In genomic region chr7:105769959-105770358, GRCm38 (mm10) we compare ENCODE assay signal across 22 mouse cellular contexts. TPM values are rescaled to one million over a fixed set of nuclear protein-coding genes. Genes with fewer than 3 reads are reported as not detected.
DNase-seq lines count a peak whose midpoint lies in the region; ATAC-seq and TF ChIP-seq lines count a peak whose summit lies in the region.
"Had no signal": no experiment of that assay in that cellular context is flagged by ENCODE, and none has a peak within 500 bp of the region (broad histone marks: within the 10 kb centered on the region; RNA-seq: fewer than 3 reads in every experiment).

No protein-coding gene starts in this region.

- H3K9ac ChIP-seq in hindbrain, postnatal 0 days (replicated peaks; ENCODE audit: low read length) = 0 out of 2 replicates have a peak overlapping the region, but pooled peaks have one; percentile 13
- no peak overlapping the region for H3K9ac ChIP-seq in intestine, postnatal 0 days (ENCODE audit: low read depth, low read length)
- H3K9ac ChIP-seq: embryonic facial prominence, embryonic 12.5 days; heart, embryonic 13.5 days; liver, embryonic 14.5 days; lung, embryonic 15.5 days; neural tube, embryonic 13.5 days had no signal

- WGBS in hindbrain, postnatal 0 days = 64% methylated on average over 3 of the region's 3 CpGs
- WGBS in hindbrain, embryonic 10.5 days = 95% methylated on average over 3 of the region's 3 CpGs
- WGBS in intestine, postnatal 0 days = 79% methylated on average over 3 of the region's 3 CpGs

- H3K4me2 ChIP-seq in hindbrain, postnatal 0 days (ENCODE audit: low read depth, low read length) = no peak overlapping the region
- H3K4me2 ChIP-seq in intestine, postnatal 0 days (replicated peaks; ENCODE audit: low read depth) = no peak overlapping the region
- H3K4me2 ChIP-seq: embryonic facial prominence, embryonic 12.5 days; heart, embryonic 13.5 days; lung, embryonic 15.5 days; neural tube, embryonic 13.5 days had no signal

- no peak overlapping the region for H3K4me3 ChIP-seq in hindbrain, postnatal 0 days (ENCODE audit: low read length)
- no peak overlapping the region for H3K4me3 ChIP-seq in hindbrain, embryonic 10.5 days
- H3K4me3 ChIP-seq in intestine, postnatal 0 days (ENCODE audit: low read depth, low read length) = no peak overlapping the region
- H3K4me3 ChIP-seq: embryonic facial prominence, embryonic 12.5 days; heart, embryonic 13.5 days; lung, embryonic 15.5 days; myocyte; neural tube, embryonic 13.5 days had no signal

- peaks cover 13% of the 10 kb centered on the region for H3K4me1 ChIP-seq in hindbrain, postnatal 0 days (ENCODE audit: insufficient read depth, low read length)
- peaks cover 38% of the 10 kb centered on the region for H3K4me1 ChIP-seq in hindbrain, embryonic 10.5 days (replicated peaks)
- no peaks in the 10 kb centered on the region for H3K4me1 ChIP-seq in intestine, postnatal 0 days (replicated peaks; ENCODE audit: control insufficient read depth, insufficient read depth, low read length)

- H3K27me3 ChIP-seq in hindbrain, postnatal 0 days (ENCODE audit: insufficient read depth, low read length) = no peaks in the 10 kb centered on the region
- peaks cover 7% of the 10 kb centered on the region for H3K27me3 ChIP-seq in hindbrain, embryonic 10.5 days (ENCODE audit: insufficient read depth, poor library complexity, severe bottlenecking)
- no peaks in the 10 kb centered on the region for H3K27me3 ChIP-seq in intestine, postnatal 0 days (replicated peaks; ENCODE audit: control insufficient read depth, insufficient read depth, low read length)
- H3K27me3 ChIP-seq: embryonic facial prominence, embryonic 12.5 days; lung, embryonic 15.5 days had no signal

- no peaks in the 10 kb centered on the region for H3K9me3 ChIP-seq in hindbrain, postnatal 0 days (ENCODE audit: low read length)
- H3K9me3 ChIP-seq in hindbrain, embryonic 10.5 days = no peaks in the 10 kb centered on the region
- H3K9me3 ChIP-seq in intestine, postnatal 0 days (ENCODE audit: control insufficient read depth) = no peaks in the 10 kb centered on the region
- H3K9me3 ChIP-seq: embryonic facial prominence, embryonic 12.5 days; heart, embryonic 13.5 days; lung, embryonic 15.5 days; neural tube, embryonic 13.5 days had no signal

- H3K27ac ChIP-seq in hindbrain, postnatal 0 days = no peak overlapping the region
- H3K27ac ChIP-seq in hindbrain, embryonic 10.5 days = no peak overlapping the region
- H3K27ac ChIP-seq in intestine, postnatal 0 days (ENCODE audit: low read depth, low read length) = no peak overlapping the region
- H3K27ac ChIP-seq: embryonic facial prominence, embryonic 12.5 days; heart, embryonic 13.5 days; liver, embryonic 14.5 days; lung, embryonic 15.5 days; macrophage; neural tube, embryonic 13.5 days had no signal

- DNase-seq in gastrocnemius, adult 18-20 months (ENCODE audit: low spot score) = peak; percentile 61
- DNase-seq in gastrocnemius, postnatal 10 days = no peak
- no peak for DNase-seq in hindbrain, postnatal 0 days (ENCODE audit: low spot score)
- no peak for DNase-seq in hindbrain, embryonic 10.5 days (ENCODE audit: low spot score)
- peak; percentile 33 for DNase-seq in NIH3T3 (ENCODE audit: low read depth)
- DNase-seq in gastrocnemius, postnatal 14 days = peak; percentile 57
- no peak for DNase-seq in left cerebral cortex, adult 9 months (ENCODE audit: low spot score in 2 of 2)
- DNase-seq: cerebellum, adult 2 months; cerebellum, postnatal 25 days; kidney, adult 11 months; layer of hippocampus, adult 9-11 months; thymus, postnatal 14 days had no signal

- intact Hi-C loops in gastrocnemius, postnatal 14 days (cut with DNase I; ENCODE audit: low total_unique reads) = no loop called here

- TF ChIP-seq CTCF in hindbrain, postnatal 0 days (IDR thresholded peaks at IDR 0.05; ENCODE audit: low read depth) = no peak
- TF ChIP-seq CTCF in intestine, postnatal 0 days (IDR thresholded peaks at IDR 0.05; ENCODE audit: low read depth) = no peak

- H3K36me3 ChIP-seq in hindbrain, postnatal 0 days (ENCODE audit: insufficient read depth, low read length) = peaks cover 50% of the 10 kb centered on the region
- H3K36me3 ChIP-seq in hindbrain, embryonic 10.5 days = peaks cover 72% of the 10 kb centered on the region
- peaks cover 16% of the 10 kb centered on the region; the same call in 1 of the 2 replicates for H3K36me3 ChIP-seq in intestine, postnatal 0 days (ENCODE audit: control insufficient read depth, insufficient read depth)

- ATAC-seq in hindbrain, postnatal 0 days = no peak
- ATAC-seq in intestine, postnatal 0 days = no peak
- ATAC-seq: CD4-positive, CD25-positive, alpha-beta regulatory T cell, adult 4 months; midbrain, embryonic 16.5 days had no signal

RNA-seq across cellular contexts. Expression of gene Dchs1, which starts 17.5 kb away (rescaled TPM):
- 1 to 10 TPM; 2.1 to 3.7 TPM for total RNA-seq in gastrocnemius, adult 18-20 months (2021)
- total RNA-seq in gastrocnemius, postnatal 10 days (2021) = 10 to 100 TPM; 17.9 to 27.1 TPM
- 96.9 and 109 TPM in 2 replicates for total RNA-seq in hindbrain, postnatal 0 days (2014; rRNA removed)
- polyA plus RNA-seq in hindbrain, postnatal 0 days (2015; fragmentation: Nextera tagmentation; extraction: Ambion mirVana) = 6.0 and 6.6 TPM in 2 replicates
- 9.3 and 13.4 TPM in 2 replicates for polyA plus RNA-seq in hindbrain, embryonic 10.5 days (2016; fragmentation: Nextera tagmentation; extraction: Ambion mirVana)
- 10 to 100 TPM in 1 of 2 experiments, 1 to 10 TPM in 1; 9.2 to 14.2 TPM for total RNA-seq in gastrocnemius, postnatal 14 days (2021)
- 2.2 and 2.4 TPM in 2 replicates for polyA plus RNA-seq in intestine, postnatal 0 days (2015; fragmentation: Nextera tagmentation; extraction: Ambion mirVana)
- polyA plus RNA-seq: CD4-positive, CD25-positive, alpha-beta regulatory T cell, adult 4 months had no signal

RNA-seq across cellular contexts. Expression of gene Tpp1, which starts 17.9 kb away (rescaled TPM):
- total RNA-seq in gastrocnemius, adult 18-20 months (2021) = 10 to 100 TPM; 41.7 to 52.2 TPM
- total RNA-seq in gastrocnemius, postnatal 10 days (2021) = 10 to 100 TPM; 29.5 to 30.0 TPM
- 64.6 and 74.7 TPM in 2 replicates for total RNA-seq in hindbrain, postnatal 0 days (2014; rRNA removed)
- 47.1 and 53.7 TPM in 2 replicates for polyA plus RNA-seq in hindbrain, postnatal 0 days (2015; fragmentation: Nextera tagmentation; extraction: Ambion mirVana)
- 57.8 and 59.2 TPM in 2 replicates for polyA plus RNA-seq in hindbrain, embryonic 10.5 days (2016; fragmentation: Nextera tagmentation; extraction: Ambion mirVana)
- total RNA-seq in gastrocnemius, postnatal 14 days (2021) = 10 to 100 TPM; 30.7 to 35.0 TPM
- polyA plus RNA-seq in intestine, postnatal 0 days (2015; fragmentation: Nextera tagmentation; extraction: Ambion mirVana) = 176 and 184 TPM in 2 replicates

RNA-seq across cellular contexts. Expression of gene Taf10, which starts 25.8 kb away (rescaled TPM):
- 10 to 100 TPM; 89.8 to 98.3 TPM for total RNA-seq in gastrocnemius, adult 18-20 months (2021)
- total RNA-seq in gastrocnemius, postnatal 10 days (2021) = 10 to 100 TPM; 79.2 to 81.7 TPM
- 83.8 and 111 TPM in 2 replicates for total RNA-seq in hindbrain, postnatal 0 days (2014; rRNA removed)
- polyA plus RNA-seq in hindbrain, postnatal 0 days (2015; fragmentation: Nextera tagmentation; extraction: Ambion mirVana) = 120 and 124 TPM in 2 replicates
- polyA plus RNA-seq in hindbrain, embryonic 10.5 days (2016; fragmentation: Nextera tagmentation; extraction: Ambion mirVana) = 177 and 188 TPM in 2 replicates
- 10 to 100 TPM; 75.4 to 76.3 TPM for total RNA-seq in gastrocnemius, postnatal 14 days (2021)
- polyA plus RNA-seq in intestine, postnatal 0 days (2015; fragmentation: Nextera tagmentation; extraction: Ambion mirVana) = 164 and 168 TPM in 2 replicates

RNA-seq across cellular contexts. Expression of gene Rrp8, which starts 32.8 kb away (rescaled TPM):
- total RNA-seq in gastrocnemius, adult 18-20 months (2021) = 10 to 100 TPM in 1 of 2 experiments, 1 to 10 TPM in 1; 10.0 to 10.5 TPM
- 10 to 100 TPM in 1 of 2 experiments, 1 to 10 TPM in 1; 9.9 to 13.4 TPM for total RNA-seq in gastrocnemius, postnatal 10 days (2021)
- 14.5 TPM in 2 replicates for total RNA-seq in hindbrain, postnatal 0 days (2014; rRNA removed)
- 18.9 and 20.8 TPM in 2 replicates for polyA plus RNA-seq in hindbrain, postnatal 0 days (2015; fragmentation: Nextera tagmentation; extraction: Ambion mirVana)
- 33.6 and 36.2 TPM in 2 replicates for polyA plus RNA-seq in hindbrain, embryonic 10.5 days (2016; fragmentation: Nextera tagmentation; extraction: Ambion mirVana)
- total RNA-seq in gastrocnemius, postnatal 14 days (2021) = 10 to 100 TPM in 1 of 2 experiments, 1 to 10 TPM in 1; 7.5 to 10.7 TPM
- 12.7 and 15.0 TPM in 2 replicates for polyA plus RNA-seq in intestine, postnatal 0 days (2015; fragmentation: Nextera tagmentation; extraction: Ambion mirVana)

RNA-seq across cellular contexts. Expression of gene Ilk, which starts 33.6 kb away (rescaled TPM):
- total RNA-seq in gastrocnemius, adult 18-20 months (2021) = 10 to 100 TPM; 38.4 to 44.4 TPM
- 100 to 1,000 TPM; 107 to 128 TPM for total RNA-seq in gastrocnemius, postnatal 10 days (2021)
- 128 and 134 TPM in 2 replicates for total RNA-seq in hindbrain, postnatal 0 days (2014; rRNA removed)
- polyA plus RNA-seq in hindbrain, postnatal 0 days (2015; fragmentation: Nextera tagmentation; extraction: Ambion mirVana) = 159 and 165 TPM in 2 replicates
- 234 and 240 TPM in 2 replicates for polyA plus RNA-seq in hindbrain, embryonic 10.5 days (2016; fragmentation: Nextera tagmentation; extraction: Ambion mirVana)
- total RNA-seq in gastrocnemius, postnatal 14 days (2021) = 10 to 100 TPM; 78.2 to 86.1 TPM
- polyA plus RNA-seq in intestine, postnatal 0 days (2015; fragmentation: Nextera tagmentation; extraction: Ambion mirVana) = 173 and 178 TPM in 2 replicates

Comparison
In these comparisons a context has a peak if more than half of its experiments do, and no peak if none do; other contexts are left out.
1. DNase-seq: peak in gastrocnemius, adult 18-20 months (single experiment), NIH3T3 (single experiment) and gastrocnemius, postnatal 14 days (single experiment); none in gastrocnemius, postnatal 10 days (single experiment), hindbrain, postnatal 0 days (single experiment), hindbrain, embryonic 10.5 days (single experiment) and left cerebral cortex, adult 9 months (0 of 2).